Mouse (Mus musculus) liver, adult 2 months (tissue): ENCODE measurements around the gene Myo1h.

Source experiments
- CTCF ChIP-seq: fragments of 200-500 bp; IDR thresholded peaks from 2 replicates; pipeline ENCODE4 v1.5.1; 2011; ENCODE audit warnings: low read depth, low read length, control low read depth
- POLR2A ChIP-seq: fragments of 200-500 bp; IDR thresholded peaks from 2 replicates; pipeline ENCODE4 v1.6.1; 2011; ENCODE audit warnings: low read length, control low read depth; ENCODE audit not compliant: insufficient read depth; ENCODE audit errors: extremely low read depth

DNA sequence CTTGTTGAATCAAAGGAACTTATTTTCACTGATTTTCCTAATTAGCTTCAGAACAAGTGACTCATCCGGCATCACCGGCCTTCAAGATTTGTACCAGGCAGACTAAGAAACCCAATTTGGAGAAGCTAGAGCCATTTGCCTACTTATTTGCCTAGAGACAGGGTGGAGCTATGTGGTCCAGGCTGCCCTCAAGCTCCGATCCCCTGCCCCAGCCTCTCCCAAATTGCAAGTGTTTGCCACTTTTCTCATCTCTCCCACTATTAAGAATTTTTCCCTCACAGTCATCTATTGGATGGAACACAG is 3.6 kb upstream of the Myo1h start:
- no peak for TF ChIP-seq POLR2A
- TF ChIP-seq CTCF, result no peak
